Mouse (Mus musculus) heart, adult 11 months (tissue): ENCODE measurements at regions not wholly inside any gene's neighbourhood (a gene's known extent, or its start where the extent isn't known, plus 50 kb on each side); places are given as distances from the start of the nearest gene placed in this dataset.

ENCODE experiments used
- DNase-seq: peaks from one replicate; pipeline ENCODE4 v3.0.0; 2022

- DNase-seq = no peak
Observed at GRCm38 (mm10) chr8:90192856-90193255, 155.3 kb downstream of the Tox3 start.

- DNase-seq = no peak
Observed at GRCm38 (mm10) chr8:90182807-90183206, 165.3 kb downstream of the Tox3 start.

- DNase-seq = no peak
Observed at GRCm38 (mm10) chr8:90176771-90177170, 171.4 kb downstream of the Tox3 start.

- no peak for DNase-seq
Observed at GRCm38 (mm10) chr8:90176335-90176734, 171.8 kb downstream of the Tox3 start.

- no peak for DNase-seq
Observed at GRCm38 (mm10) chr8:90166639-90167038, 181.5 kb downstream of the Tox3 start.

GRCm38 (mm10) chr8:90151477-90151876 lies 196.7 kb downstream of the Tox3 start:
- peak; percentile 56 for DNase-seq

GRCm38 (mm10) chr8:90149903-90150302 lies 198.2 kb downstream of the Tox3 start:
- peak; percentile 46 for DNase-seq

- DNase-seq = no peak
Observed at GRCm38 (mm10) chr8:90134626-90135025, 213.5 kb downstream of the Tox3 start.

GRCm38 (mm10) chr8:90130704-90131267 lies 217.4 kb downstream of the Tox3 start:
- no peak for DNase-seq

GRCm38 (mm10) chr8:90125426-90125825 lies 222.7 kb downstream of the Tox3 start:
- no peak for DNase-seq

GRCm38 (mm10) chr8:90123101-90123500 lies 225.0 kb downstream of the Tox3 start:
- peak; percentile 79 for DNase-seq

GRCm38 (mm10) chr8:90121935-90122334 lies 226.2 kb downstream of the Tox3 start:
- no peak for DNase-seq

GRCm38 (mm10) chr8:90121017-90121416 lies 227.1 kb downstream of the Tox3 start:
- DNase-seq = no peak

- DNase-seq = no peak
Observed at GRCm38 (mm10) chr8:90115436-90115835, 232.7 kb downstream of the Tox3 start.

- no peak for DNase-seq
Observed at GRCm38 (mm10) chr8:90100509-90100908, 247.6 kb downstream of the Tox3 start.

GRCm38 (mm10) chr8:90082630-90083029 lies 265.5 kb downstream of the Tox3 start:
- DNase-seq = peak; percentile 7

GRCm38 (mm10) chr8:90076381-90076780 lies 271.8 kb downstream of the Tox3 start:
- DNase-seq = no peak

GRCm38 (mm10) chr8:90075796-90076195 lies 272.3 kb downstream of the Tox3 start:
- no peak for DNase-seq

- DNase-seq = no peak
Observed at GRCm38 (mm10) chr8:90070006-90070405, 278.1 kb downstream of the Tox3 start.

- DNase-seq = no peak
Observed at GRCm38 (mm10) chr8:90069411-90069993, 278.6 kb downstream of the Tox3 start.

GRCm38 (mm10) chr8:90068441-90068840 lies 279.7 kb downstream of the Tox3 start:
- no peak for DNase-seq

- DNase-seq = no peak
Observed at GRCm38 (mm10) chr8:90064381-90064780, 283.8 kb downstream of the Tox3 start.

GRCm38 (mm10) chr8:90063291-90063690 lies 284.9 kb downstream of the Tox3 start:
- DNase-seq = no peak

- no peak for DNase-seq
Observed at GRCm38 (mm10) chr8:90058631-90059166, 289.4 kb downstream of the Tox3 start.

- no peak for DNase-seq
Observed at GRCm38 (mm10) chr8:90056331-90056730, 291.8 kb downstream of the Tox3 start.
